Mouse (Mus musculus): ENCODE data around the gene Rtl1. TPM values are rescaled to one million over a fixed set of nuclear protein-coding genes. Genes with fewer than 3 reads are reported as not detected.

The Rtl1 gene
- polyA plus RNA-seq, 1 experiment from 2014 or later, result 3.0 TPM

GRCm38 (mm10) chr12:109553568-109553967 is 46.6 kb downstream of the Rtl1 start:
- Histone ChIP-seq H3K4me3 (ENCODE audit: low read depth, low read length) (no peak overlapping the region), H3K36me3 (ENCODE audit: control insufficient read depth, insufficient read depth, low read length) (peaks cover 42% of the 10 kb centered on the region), H3K4me2 (ENCODE audit: low read depth, low read length) (no peak overlapping the region), H3K4me1 (ENCODE audit: control insufficient read depth, insufficient read depth, low read length) (no peaks in the 10 kb centered on the region), H3K27ac (ENCODE audit: low read depth, low read length) (no peak overlapping the region), H3K9me3 (ENCODE audit: control insufficient read depth, low read length) (no peaks in the 10 kb centered on the region), H3K9ac (replicated peaks; ENCODE audit: low read depth, low read length) (no peak overlapping the region), H3K27me3 (ENCODE audit: control insufficient read depth, insufficient read depth, low read length) (no peaks in the 10 kb centered on the region)
- ATAC-seq (ENCODE audit: low read depth), result no peak
- WGBS, result 92% methylated on average over 1 of the region's 1 CpGs

DNA sequence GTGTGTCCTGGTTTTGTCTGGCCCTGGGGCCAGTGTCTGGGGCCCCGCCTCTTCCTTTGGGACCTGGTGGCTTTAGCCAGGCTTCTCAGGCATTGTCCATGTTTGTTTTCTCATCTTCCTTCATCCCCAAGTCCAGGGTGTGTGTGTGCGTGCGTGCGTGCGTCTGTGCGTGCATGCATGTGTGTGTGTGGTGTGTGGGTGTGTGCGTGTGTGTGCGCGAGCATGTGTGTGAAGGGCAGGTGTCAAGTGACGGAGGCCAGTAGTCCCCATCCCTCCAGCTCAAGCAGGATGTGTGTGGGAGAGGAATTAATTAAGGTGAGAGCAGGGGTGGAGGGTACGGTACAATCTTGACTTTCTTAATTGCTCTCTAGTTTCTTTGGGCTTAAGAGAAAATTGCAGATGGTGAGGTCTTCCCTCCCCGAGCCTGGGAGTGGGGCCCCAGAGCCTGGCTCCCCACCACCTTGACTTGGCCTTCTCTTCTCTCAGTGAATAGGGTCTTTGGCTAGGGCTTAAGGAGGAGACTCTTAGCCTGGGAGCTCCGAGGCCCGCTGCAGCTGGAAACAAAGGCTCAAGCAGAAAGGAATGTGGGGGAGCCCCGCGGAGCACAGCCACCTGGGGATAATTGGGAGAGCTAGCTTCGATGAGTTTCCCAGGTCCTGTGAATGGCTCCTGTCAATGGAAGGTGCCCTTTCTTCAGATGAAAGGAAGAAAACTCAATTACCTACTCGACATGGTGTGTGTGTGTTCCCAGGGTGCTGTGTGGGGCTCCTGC is 47.2 kb downstream of the Rtl1 start:
- WGBS, result 52% methylated on average over 18 of the region's 18 CpGs
- peaks cover 43% of the 10 kb centered on the region for H3K36me3 ChIP-seq (ENCODE audit: control insufficient read depth, insufficient read depth, low read length)
- no peak for ATAC-seq (ENCODE audit: low read depth)

GRCm38 (mm10) chr12:109551771-109552170 is 48.4 kb downstream of the Rtl1 start:
- peaks cover 44% of the 10 kb centered on the region for H3K36me3 ChIP-seq (ENCODE audit: control insufficient read depth, insufficient read depth, low read length)
- H3K27ac ChIP-seq (ENCODE audit: low read depth, low read length), result no peak overlapping the region
- WGBS, result 64% methylated on average over 2 of the region's 2 CpGs
- no peak overlapping the region for H3K4me2 ChIP-seq (ENCODE audit: low read depth, low read length)
- no peak overlapping the region for H3K9ac ChIP-seq (replicated peaks; ENCODE audit: low read depth, low read length)
- no peak for ATAC-seq (ENCODE audit: low read depth)
- H3K27me3 ChIP-seq (ENCODE audit: control insufficient read depth, insufficient read depth, low read length), result no peaks in the 10 kb centered on the region
- no peaks in the 10 kb centered on the region for H3K4me1 ChIP-seq (ENCODE audit: control insufficient read depth, insufficient read depth, low read length)
- no peaks in the 10 kb centered on the region for H3K9me3 ChIP-seq (ENCODE audit: control insufficient read depth, low read length)
- no peak overlapping the region for H3K4me3 ChIP-seq (ENCODE audit: low read depth, low read length)

More for the DNA sequence above, 47.2 kb downstream of the Rtl1 start:
- Histone ChIP-seq H3K4me2 (ENCODE audit: low read depth, low read length) (no peak overlapping the region), H3K9ac (replicated peaks; ENCODE audit: low read depth, low read length) (no peak overlapping the region), H3K4me3 (ENCODE audit: low read depth, low read length) (no peak overlapping the region), H3K4me1 (ENCODE audit: control insufficient read depth, insufficient read depth, low read length) (no peaks in the 10 kb centered on the region), H3K27ac (ENCODE audit: low read depth, low read length) (no peak overlapping the region), H3K9me3 (ENCODE audit: control insufficient read depth, low read length) (no peaks in the 10 kb centered on the region), H3K27me3 (ENCODE audit: control insufficient read depth, insufficient read depth, low read length) (no peaks in the 10 kb centered on the region)

DNA sequence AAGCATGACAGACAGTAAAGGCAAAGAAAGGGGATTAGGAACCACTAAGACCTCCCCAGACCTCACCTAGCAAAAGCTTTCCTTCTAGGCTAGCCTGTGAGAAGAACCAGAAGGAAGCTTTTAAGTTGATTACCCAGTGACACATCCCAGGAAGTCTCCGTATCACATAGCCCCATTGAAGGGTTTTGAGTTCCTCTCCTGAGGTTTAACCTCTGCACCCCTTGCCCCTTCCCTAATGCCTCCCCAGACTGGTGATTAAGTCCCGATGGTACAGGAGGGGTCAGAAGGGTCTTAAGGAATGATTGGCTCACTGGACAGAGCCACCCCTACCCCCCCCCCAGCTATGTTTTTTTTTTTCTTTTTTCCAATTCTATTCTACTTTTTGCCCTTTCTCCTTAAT is 53.0 kb downstream of the Rtl1 start:
- H3K36me3 ChIP-seq (ENCODE audit: control insufficient read depth, insufficient read depth, low read length), result peaks cover 51% of the 10 kb centered on the region
- no peaks in the 10 kb centered on the region for H3K9me3 ChIP-seq (ENCODE audit: control insufficient read depth, low read length)
- no peak for ATAC-seq (ENCODE audit: low read depth)
- no peak overlapping the region for H3K9ac ChIP-seq (replicated peaks; ENCODE audit: low read depth, low read length)
- no peak overlapping the region for H3K4me3 ChIP-seq (ENCODE audit: low read depth, low read length)
- H3K4me1 ChIP-seq (ENCODE audit: control insufficient read depth, insufficient read depth, low read length), result no peaks in the 10 kb centered on the region
- no peak overlapping the region for H3K4me2 ChIP-seq (ENCODE audit: low read depth, low read length)
- H3K27me3 ChIP-seq (ENCODE audit: control insufficient read depth, insufficient read depth, low read length), result no peaks in the 10 kb centered on the region
- no peak overlapping the region for H3K27ac ChIP-seq (ENCODE audit: low read depth, low read length)
- WGBS, result 68% methylated on average over 2 of the region's 2 CpGs

- Histone ChIP-seq H3K27ac (ENCODE audit: low read depth, low read length) (no peak overlapping the region), H3K4me3 (ENCODE audit: low read depth, low read length) (no peak overlapping the region), H3K9me3 (ENCODE audit: control insufficient read depth, low read length) (no peaks in the 10 kb centered on the region), H3K27me3 (ENCODE audit: control insufficient read depth, insufficient read depth, low read length) (no peaks in the 10 kb centered on the region), H3K36me3 (ENCODE audit: control insufficient read depth, insufficient read depth, low read length) (peaks cover 42% of the 10 kb centered on the region), H3K4me1 (ENCODE audit: control insufficient read depth, insufficient read depth, low read length) (no peaks in the 10 kb centered on the region), H3K9ac (replicated peaks; ENCODE audit: low read depth, low read length) (no peak overlapping the region), H3K4me2 (ENCODE audit: low read depth, low read length) (no peak overlapping the region)
- no peak for ATAC-seq (ENCODE audit: low read depth)
- 65% methylated on average over 30 of the region's 30 CpGs for WGBS
Measured at GRCm38 (mm10) chr12:109545875-109546732, 54.0 kb downstream of the Rtl1 start.

DNA sequence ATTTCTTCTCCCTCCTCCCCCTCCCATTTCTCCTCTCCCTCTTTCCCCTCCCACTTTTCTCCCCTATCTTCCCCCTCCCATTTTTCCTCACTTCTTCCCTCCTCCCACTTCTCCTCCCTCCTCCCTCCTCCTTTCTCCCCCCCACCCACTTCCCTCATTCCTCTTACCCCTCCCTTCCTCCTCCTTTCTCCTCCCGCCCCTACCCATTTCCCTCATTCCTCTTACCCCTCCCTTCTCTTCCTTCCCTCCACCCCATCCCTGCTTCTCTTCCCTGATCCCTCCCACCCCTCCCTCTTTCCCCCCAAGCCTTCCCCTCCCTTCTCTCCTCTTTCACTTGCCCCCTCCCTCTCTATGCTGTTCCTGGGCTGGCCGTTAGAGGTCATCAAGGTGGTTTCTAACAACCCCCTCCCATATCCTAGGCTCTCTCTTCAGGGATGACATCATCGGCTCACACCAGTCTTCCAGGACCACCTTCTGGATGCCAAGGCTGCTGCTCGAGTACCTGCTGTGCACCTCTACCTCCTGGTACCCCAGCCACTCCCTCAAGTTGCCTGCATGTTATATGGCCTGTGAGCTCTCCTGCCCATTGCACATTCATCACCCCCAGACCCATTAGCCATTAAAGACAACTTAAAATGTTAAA is 56.7 kb downstream of the Rtl1 start:
- Histone ChIP-seq H3K27me3 (ENCODE audit: control insufficient read depth, insufficient read depth, low read length) (no peaks in the 10 kb centered on the region), H3K4me1 (ENCODE audit: control insufficient read depth, insufficient read depth, low read length) (no peaks in the 10 kb centered on the region), H3K9me3 (ENCODE audit: control insufficient read depth, low read length) (peaks cover under 1% of the 10 kb centered on the region; the same call in 1 of the 2 replicates), H3K4me2 (ENCODE audit: low read depth, low read length) (no peak overlapping the region), H3K27ac (ENCODE audit: low read depth, low read length) (no peak overlapping the region), H3K36me3 (ENCODE audit: control insufficient read depth, insufficient read depth, low read length) (peaks cover 26% of the 10 kb centered on the region), H3K9ac (replicated peaks; ENCODE audit: low read depth, low read length) (no peak overlapping the region), H3K4me3 (ENCODE audit: low read depth, low read length) (no peak overlapping the region)
- WGBS, result 86% methylated on average over 4 of the region's 4 CpGs
- ATAC-seq (ENCODE audit: low read depth), result no peak

DNA sequence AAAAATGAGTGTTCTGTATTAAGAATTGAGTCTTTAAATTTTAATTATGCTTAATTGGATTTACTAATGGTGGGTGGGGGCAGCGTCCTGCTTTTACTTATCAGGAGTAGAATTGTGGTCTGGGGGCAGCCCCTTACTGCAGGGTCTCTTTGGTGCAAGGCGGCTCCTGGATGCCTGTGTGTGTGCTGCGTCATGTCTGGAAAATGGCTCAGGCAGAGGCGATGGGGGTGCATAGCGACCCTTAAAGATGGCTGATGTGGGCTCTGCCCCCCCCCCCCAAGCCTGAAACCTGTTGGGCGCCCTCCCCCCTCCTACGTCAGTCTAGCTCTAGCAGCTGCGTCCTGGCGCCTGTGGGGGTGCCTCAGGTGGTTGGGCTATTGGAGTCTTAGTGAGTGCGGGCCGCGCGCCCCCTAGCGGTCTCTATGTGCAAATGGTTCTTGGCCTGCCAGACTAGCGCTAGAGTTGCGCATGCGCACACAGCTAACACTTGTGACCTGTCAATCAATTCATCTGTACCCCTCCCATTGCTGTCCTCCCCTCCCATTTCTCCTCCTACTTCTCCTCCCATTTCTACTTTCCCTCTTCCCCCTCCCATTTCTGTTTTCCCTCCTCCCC is 57.4 kb downstream of the Rtl1 start:
- H3K36me3 ChIP-seq (ENCODE audit: control insufficient read depth, insufficient read depth, low read length), result peaks cover 24% of the 10 kb centered on the region
- peak overlapping the region; percentile 83 for H3K27ac ChIP-seq (ENCODE audit: low read depth, low read length)
- no peaks in the 10 kb centered on the region for H3K27me3 ChIP-seq (ENCODE audit: control insufficient read depth, insufficient read depth, low read length)
- no peaks in the 10 kb centered on the region for H3K4me1 ChIP-seq (ENCODE audit: control insufficient read depth, insufficient read depth, low read length)
- H3K9me3 ChIP-seq (ENCODE audit: control insufficient read depth, low read length), result peaks cover 5% of the 10 kb centered on the region
- WGBS, result 45% methylated on average over 17 of the region's 17 CpGs
- H3K9ac ChIP-seq (replicated peaks; ENCODE audit: low read depth, low read length), result peak overlapping the region; percentile 84; the same call in 1 of the 2 replicates
- ATAC-seq (ENCODE audit: low read depth), result peak; percentile 63
- peak overlapping the region; percentile 1; the same call in 1 of the 2 replicates for H3K4me2 ChIP-seq (ENCODE audit: low read depth, low read length)
- H3K4me3 ChIP-seq (ENCODE audit: low read depth, low read length), result peak overlapping the region; percentile 47

GRCm38 (mm10) chr12:109542011-109542410 is 58.1 kb downstream of the Rtl1 start:
- 39% methylated on average over 14 of the region's 14 CpGs for WGBS
- Histone ChIP-seq H3K27me3 (ENCODE audit: control insufficient read depth, insufficient read depth, low read length) (no peaks in the 10 kb centered on the region), H3K4me2 (ENCODE audit: low read depth, low read length) (peak overlapping the region; percentile 1; the same call in 1 of the 2 replicates), H3K4me1 (ENCODE audit: control insufficient read depth, insufficient read depth, low read length) (no peaks in the 10 kb centered on the region), H3K9me3 (ENCODE audit: control insufficient read depth, low read length) (peaks cover 5% of the 10 kb centered on the region), H3K27ac (ENCODE audit: low read depth, low read length) (peak overlapping the region; percentile 83), H3K4me3 (ENCODE audit: low read depth, low read length) (peak overlapping the region; percentile 47), H3K36me3 (ENCODE audit: control insufficient read depth, insufficient read depth, low read length) (peaks cover 18% of the 10 kb centered on the region; the same call in 1 of the 2 replicates), H3K9ac (replicated peaks; ENCODE audit: low read depth, low read length) (peak overlapping the region; percentile 84)
- ATAC-seq (ENCODE audit: low read depth), result no peak

All from neural tube, embryonic 14.5 days (tissue).